ENCODE assay signal across 8 mouse cellular contexts in the genomic region with DNA sequence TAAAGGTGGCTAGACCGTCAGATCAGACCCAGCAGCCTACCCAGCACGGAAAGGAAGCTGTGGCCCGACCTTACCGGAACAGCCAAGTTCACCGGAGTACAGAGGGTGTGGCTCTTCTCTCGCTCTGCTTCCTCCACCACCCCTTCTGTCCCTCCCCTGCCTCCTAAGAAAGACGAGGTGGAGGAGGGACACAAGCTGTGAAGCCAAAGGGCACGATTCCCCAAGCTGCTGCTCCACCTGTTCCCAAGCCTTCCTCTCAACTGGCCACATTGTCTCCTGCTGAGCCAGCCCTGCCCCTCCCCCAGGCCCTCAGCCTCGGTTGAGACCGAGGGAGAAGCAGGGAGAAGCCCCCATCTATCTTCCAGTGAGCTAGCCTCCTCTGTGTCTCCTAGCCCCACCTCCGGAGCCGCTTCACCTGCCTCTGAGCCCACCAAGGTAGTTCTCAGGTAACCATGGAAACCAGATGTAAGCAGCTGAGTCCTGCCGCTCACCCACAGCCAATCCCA. TPM values are rescaled to one million over a fixed set of nuclear protein-coding genes. Genes with fewer than 3 reads are reported as not detected.
DNase-seq lines count a peak whose midpoint lies in the region; ATAC-seq and TF ChIP-seq lines count a peak whose summit lies in the region.

No protein-coding gene starts in this region.

- no peak overlapping the region for H3K27ac ChIP-seq in heart, embryonic 12.5 days (ENCODE audit: poor library complexity, severe bottlenecking)
- peak overlapping the region; percentile 57 for H3K27ac ChIP-seq in intestine, postnatal 0 days (ENCODE audit: low read depth, low read length)
- H3K27ac ChIP-seq in lung, embryonic 14.5 days (ENCODE audit: low read depth): no peak overlapping the region

- H3K36me3 ChIP-seq in heart, embryonic 12.5 days: peaks cover 23% of the 10 kb centered on the region; the same call in 1 of the 2 replicates
- peaks cover 42% of the 10 kb centered on the region for H3K36me3 ChIP-seq in intestine, postnatal 0 days (ENCODE audit: control insufficient read depth, insufficient read depth)
- peaks cover 22% of the 10 kb centered on the region for H3K36me3 ChIP-seq in lung, embryonic 14.5 days (ENCODE audit: insufficient read depth)

- 0 out of 2 replicates have a peak, but pooled peaks cover 9% of the 10 kb centered on the region for H3K27me3 ChIP-seq in heart, embryonic 12.5 days (replicated peaks)
- no peaks in the 10 kb centered on the region for H3K27me3 ChIP-seq in intestine, postnatal 0 days (replicated peaks; ENCODE audit: control insufficient read depth, insufficient read depth, low read length)
- H3K27me3 ChIP-seq in lung, embryonic 14.5 days (ENCODE audit: insufficient read depth, low read length): no peaks in the 10 kb centered on the region

- no peak overlapping the region for H3K9ac ChIP-seq in heart, embryonic 12.5 days
- H3K9ac ChIP-seq in intestine, postnatal 0 days (ENCODE audit: low read depth, low read length): no peak overlapping the region
- no peak overlapping the region for H3K9ac ChIP-seq in lung, embryonic 14.5 days

- 0 out of 2 replicates have a peak overlapping the region, but pooled peaks have one; percentile 2 for H3K4me2 ChIP-seq in heart, embryonic 12.5 days
- H3K4me2 ChIP-seq in intestine, postnatal 0 days (replicated peaks; ENCODE audit: low read depth): peak overlapping the region; percentile 18
- peak overlapping the region; percentile 42 for H3K4me2 ChIP-seq in lung, embryonic 14.5 days

- TF ChIP-seq CTCF in intestine, postnatal 0 days (IDR thresholded peaks at IDR 0.05; ENCODE audit: low read depth): no peak
- no peak for TF ChIP-seq CTCF in lung, embryonic 14.5 days (IDR thresholded peaks at IDR 0.05; ENCODE audit: low read depth)

- H3K9me3 ChIP-seq in heart, embryonic 12.5 days (replicated peaks): no peaks in the 10 kb centered on the region
- no peaks in the 10 kb centered on the region for H3K9me3 ChIP-seq in intestine, postnatal 0 days (ENCODE audit: control insufficient read depth)
- H3K9me3 ChIP-seq in lung, embryonic 14.5 days (ENCODE audit: low read depth, low read length): no peaks in the 10 kb centered on the region

- no peak for ATAC-seq in heart, embryonic 12.5 days (ENCODE audit: insufficient number of reproducible peaks, low FRiP score)
- ATAC-seq in intestine, postnatal 0 days: peak; percentile 74
- ATAC-seq in lung, embryonic 14.5 days (ENCODE audit: insufficient read depth): no peak
- peak; percentile 28; the same call in 1 of the 2 replicates for ATAC-seq in neutrophil, adult 5-6 weeks (ENCODE audit: extremely low read depth, insufficient number of reproducible peaks, low FRiP score, poor library complexity, severe bottlenecking)
- ATAC-seq in cerebellum, adult (ENCODE audit: insufficient number of reproducible peaks, low FRiP score, low TSS enrichment): no peak

- no peak for DNase-seq in heart, adult 8-10 months (ENCODE audit: low spot score)
- peak; percentile 48 for DNase-seq in embryo, embryonic 11 days
- DNase-seq in lung, embryonic 14.5 days: peak; percentile 36
- DNase-seq in frontal cortex, adult 2 months (ENCODE audit: extremely low spot score in 1 of 2, low spot score in 1 of 2): no peak

- 29% methylated on average over 13 of the region's 13 CpGs for WGBS in heart, embryonic 12.5 days
- WGBS in intestine, postnatal 0 days: 14% methylated on average over 13 of the region's 13 CpGs
- 22% methylated on average over 13 of the region's 13 CpGs for WGBS in lung, embryonic 14.5 days

- peaks cover 29% of the 10 kb centered on the region for H3K4me1 ChIP-seq in heart, embryonic 12.5 days (replicated peaks)
- H3K4me1 ChIP-seq in intestine, postnatal 0 days (replicated peaks; ENCODE audit: control insufficient read depth, insufficient read depth, low read length): peaks cover 19% of the 10 kb centered on the region; the same call in 1 of the 2 replicates
- no peaks in the 10 kb centered on the region; the same call in 1 of the 2 replicates for H3K4me1 ChIP-seq in lung, embryonic 14.5 days (ENCODE audit: insufficient read depth)

- H3K4me3 ChIP-seq in heart, embryonic 12.5 days: no peak overlapping the region
- no peak overlapping the region for H3K4me3 ChIP-seq in intestine, postnatal 0 days (ENCODE audit: low read depth, low read length)
- no peak overlapping the region for H3K4me3 ChIP-seq in lung, embryonic 14.5 days (ENCODE audit: low read depth, low read length)

RNA-seq across cellular contexts. Expression of a gene that starts 38.5 kb away (rescaled TPM):
- polyA plus RNA-seq in heart, embryonic 12.5 days (2016; fragmentation: Nextera tagmentation; extraction: Ambion mirVana): not detected in 2 replicates
- not detected for total RNA-seq in heart, adult 8-10 months (2022)
- 0.04 and 0.25 TPM in 2 replicates for polyA plus RNA-seq in intestine, postnatal 0 days (2015; fragmentation: Nextera tagmentation; extraction: Ambion mirVana)
- polyA plus RNA-seq in lung, embryonic 14.5 days (2014; fragmentation: Nextera tagmentation; extraction: Ambion mirVana): 0.18 TPM in 1 of 2 replicates, not detected in the other
- not detected in 2 replicates for total RNA-seq in neutrophil, adult 5-6 weeks (2017)
- 0.63 and 0.88 TPM in 2 replicates for polyA plus RNA-seq in frontal cortex, adult 2 months (2012; rRNA removed)

RNA-seq across cellular contexts. Expression of a gene that starts 43.0 kb away (rescaled TPM):
- 3.3 and 3.4 TPM in 2 replicates for polyA plus RNA-seq in heart, embryonic 12.5 days (2016; fragmentation: Nextera tagmentation; extraction: Ambion mirVana)
- total RNA-seq in heart, adult 8-10 months (2022): 1 to 10 TPM in 1 of 4 experiments, under 1 TPM in 3; 0.57 to 1.3 (median 0.67) TPM
- 5.5 and 6.4 TPM in 2 replicates for polyA plus RNA-seq in intestine, postnatal 0 days (2015; fragmentation: Nextera tagmentation; extraction: Ambion mirVana)
- 3.8 and 4.1 TPM in 2 replicates for polyA plus RNA-seq in lung, embryonic 14.5 days (2014; fragmentation: Nextera tagmentation; extraction: Ambion mirVana)
- 175 and 183 TPM in 2 replicates for total RNA-seq in neutrophil, adult 5-6 weeks (2017)
- polyA plus RNA-seq in frontal cortex, adult 2 months (2012; rRNA removed): 42.1 and 45.8 TPM in 2 replicates

RNA-seq across cellular contexts. Expression of a gene that starts 59.9 kb away (rescaled TPM):
- 1.3 and 1.6 TPM in 2 replicates for polyA plus RNA-seq in heart, embryonic 12.5 days (2016; fragmentation: Nextera tagmentation; extraction: Ambion mirVana)
- not detected for total RNA-seq in heart, adult 8-10 months (2022)
- polyA plus RNA-seq in intestine, postnatal 0 days (2015; fragmentation: Nextera tagmentation; extraction: Ambion mirVana): 15.8 and 18.3 TPM in 2 replicates
- polyA plus RNA-seq in lung, embryonic 14.5 days (2014; fragmentation: Nextera tagmentation; extraction: Ambion mirVana): 15.1 and 15.9 TPM in 2 replicates
- total RNA-seq in neutrophil, adult 5-6 weeks (2017): not detected in 2 replicates
- polyA plus RNA-seq in frontal cortex, adult 2 months (2012; rRNA removed): 2.8 and 3.3 TPM in 2 replicates

Comparison
In these comparisons a context has a peak if more than half of its experiments do, and no peak if none do; other contexts are left out.
1. ATAC-seq: peak in intestine, postnatal 0 days (single experiment) and neutrophil, adult 5-6 weeks (single experiment); none in heart, embryonic 12.5 days (single experiment), lung, embryonic 14.5 days (single experiment) and cerebellum, adult (single experiment).
2. DNase-seq: peak in embryo, embryonic 11 days (single experiment) and lung, embryonic 14.5 days (single experiment); none in heart, adult 8-10 months (single experiment) and frontal cortex, adult 2 months (0 of 2).
3. Peak in every context shown above with its lines, with median percentiles within 50 percentile points of each other: H3K4me2 ChIP-seq.